Mouse (Mus musculus) ZHBTc4 (cell line): ENCODE data around the gene Scaf4.
A peak's percentile ranks its signal among the peaks of the same experiment; 100 is the strongest.
"Not testable (repeated sequence)": the region's sequence is repeated elsewhere in the genome, so short reads cannot be mapped to it uniquely, and the experiment has no call there.

Source experiments
- DNase-seq: peaks from one replicate; pipeline ENCODE4 v3.0.0-alpha.2; 2011; ENCODE audit warnings: low read depth, low spot score

The Scaf4 gene

DNA sequence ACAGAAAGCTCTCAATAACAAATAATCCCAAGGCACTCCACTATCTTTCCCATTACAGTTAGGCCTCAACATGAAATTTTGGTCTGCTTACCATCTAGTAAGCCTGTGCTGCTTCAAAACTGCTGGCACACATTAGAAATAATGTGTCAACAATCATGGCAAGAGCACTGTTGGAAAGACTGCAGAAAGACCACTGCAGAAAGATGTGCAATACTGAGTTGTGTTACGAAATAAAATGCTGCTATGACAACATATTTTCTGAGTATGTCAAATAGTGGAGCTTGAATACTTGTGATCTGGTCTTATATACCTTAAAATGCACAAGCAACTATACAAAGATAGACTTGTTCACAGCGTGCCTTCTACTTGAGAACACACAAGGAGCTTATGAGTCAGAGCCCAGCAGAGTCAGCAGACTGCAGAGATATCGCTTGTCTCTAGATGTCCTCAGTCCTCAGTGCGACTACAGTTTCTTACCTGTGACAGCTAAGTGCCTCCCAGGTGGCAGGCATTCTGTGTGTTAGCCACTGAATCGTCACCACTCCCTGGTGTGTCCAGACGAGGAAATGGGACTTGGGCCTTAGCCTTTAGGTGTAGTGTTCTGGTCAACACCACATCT, 45.1 kb downstream of the Scaf4 start:
- no peak for DNase-seq

DNA sequence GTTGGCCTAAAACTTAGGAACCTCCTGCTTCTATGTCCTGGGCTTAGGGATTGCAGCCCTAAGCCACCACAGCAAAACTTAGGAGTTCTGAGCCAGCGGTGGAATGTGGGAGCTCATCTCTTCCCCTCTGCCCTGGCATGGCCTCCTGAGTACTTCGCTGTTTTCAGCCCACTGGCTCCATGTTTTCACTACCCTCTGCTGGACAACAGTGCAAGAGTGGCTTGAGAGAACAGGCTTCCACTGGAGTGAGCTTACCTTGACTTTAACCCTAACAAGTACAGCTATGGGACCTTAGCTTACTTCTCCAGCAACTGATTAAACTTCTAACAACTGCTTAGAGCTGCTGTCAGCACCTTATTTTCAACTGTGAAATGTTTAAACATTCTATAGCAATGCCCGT, 49.1 kb downstream of the Scaf4 start:
- DNase-seq: no peak

DNA sequence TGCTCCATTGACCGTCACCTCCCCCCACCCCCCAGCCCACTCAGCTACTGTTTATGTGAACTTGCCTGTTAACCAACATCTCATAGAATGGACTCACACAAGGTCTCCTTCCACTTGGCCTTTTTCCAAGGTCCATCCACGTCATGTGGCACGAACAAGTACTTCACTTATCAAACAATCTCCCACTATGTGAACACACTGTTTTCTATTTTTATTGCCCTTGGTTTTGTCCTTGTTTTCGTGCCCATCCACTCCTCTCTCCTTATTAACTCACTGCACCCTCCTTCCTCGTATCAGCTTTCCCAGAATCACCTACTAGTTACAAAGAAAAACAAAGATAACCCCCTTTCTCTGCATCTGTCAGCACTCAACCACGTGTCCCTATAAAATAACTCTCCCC, 49.7 kb downstream of the Scaf4 start:
- no peak for DNase-seq

DNA sequence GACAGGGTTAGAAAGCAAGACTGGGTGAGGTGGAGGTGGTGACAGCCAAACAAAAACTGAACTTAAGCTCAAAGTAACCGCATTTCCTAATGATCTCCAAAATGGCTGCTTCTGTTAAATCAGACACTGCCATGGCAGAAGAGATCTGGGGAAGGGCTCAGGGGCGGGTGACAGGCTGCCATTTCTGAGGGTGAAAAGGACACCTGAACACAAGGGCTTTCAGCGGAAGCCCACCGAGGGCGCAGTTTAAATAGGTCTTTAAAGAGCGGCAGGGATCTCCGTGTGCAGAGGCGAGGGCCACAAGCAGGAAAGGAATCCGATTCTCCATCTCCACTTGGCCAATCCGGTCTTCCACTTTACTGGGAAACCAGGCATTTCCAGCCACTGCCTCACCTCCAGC, 50.6 kb downstream of the Scaf4 start:
- peak; percentile 39 for DNase-seq

DNA sequence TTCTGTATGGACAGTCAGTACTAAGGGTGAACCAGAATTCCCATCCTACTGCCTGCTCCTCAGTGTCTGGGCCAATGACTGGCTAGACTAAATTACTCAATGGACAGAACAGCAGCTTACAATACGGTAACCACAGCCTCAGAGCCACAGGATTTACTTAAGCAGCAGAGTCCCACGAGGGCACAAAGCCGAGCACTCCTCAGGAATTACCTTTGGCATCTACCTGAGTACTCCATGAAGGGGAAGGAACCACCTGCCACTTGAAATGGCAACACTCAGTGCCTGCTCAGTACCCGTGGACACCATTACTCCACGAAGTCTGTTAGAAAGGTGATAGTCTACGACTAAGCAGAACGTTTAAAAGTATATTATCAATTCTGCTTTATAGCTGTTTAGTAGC, 53.0 kb downstream of the Scaf4 start:
- no peak for DNase-seq

DNA sequence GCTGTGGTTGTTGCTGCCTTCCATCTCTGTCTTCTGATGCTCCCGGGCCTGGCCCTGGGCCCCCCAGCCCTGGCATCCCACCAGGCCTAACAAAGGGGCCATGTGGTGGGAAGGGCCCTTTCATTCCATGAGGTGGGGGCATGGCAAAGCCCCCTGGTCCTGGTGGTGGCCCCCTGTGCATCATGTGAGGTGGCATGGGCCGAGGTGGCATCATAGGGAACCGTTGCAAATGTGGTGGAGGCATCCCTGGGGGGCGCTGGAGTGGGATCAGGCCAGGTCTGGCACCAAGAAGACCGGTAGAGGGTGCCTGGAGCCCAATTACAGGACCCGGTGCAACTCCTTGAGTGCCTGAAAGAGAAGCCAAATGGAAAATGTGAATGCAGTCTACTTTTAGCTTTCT, 54.4 kb downstream of the Scaf4 start:
- no peak for DNase-seq

DNA sequence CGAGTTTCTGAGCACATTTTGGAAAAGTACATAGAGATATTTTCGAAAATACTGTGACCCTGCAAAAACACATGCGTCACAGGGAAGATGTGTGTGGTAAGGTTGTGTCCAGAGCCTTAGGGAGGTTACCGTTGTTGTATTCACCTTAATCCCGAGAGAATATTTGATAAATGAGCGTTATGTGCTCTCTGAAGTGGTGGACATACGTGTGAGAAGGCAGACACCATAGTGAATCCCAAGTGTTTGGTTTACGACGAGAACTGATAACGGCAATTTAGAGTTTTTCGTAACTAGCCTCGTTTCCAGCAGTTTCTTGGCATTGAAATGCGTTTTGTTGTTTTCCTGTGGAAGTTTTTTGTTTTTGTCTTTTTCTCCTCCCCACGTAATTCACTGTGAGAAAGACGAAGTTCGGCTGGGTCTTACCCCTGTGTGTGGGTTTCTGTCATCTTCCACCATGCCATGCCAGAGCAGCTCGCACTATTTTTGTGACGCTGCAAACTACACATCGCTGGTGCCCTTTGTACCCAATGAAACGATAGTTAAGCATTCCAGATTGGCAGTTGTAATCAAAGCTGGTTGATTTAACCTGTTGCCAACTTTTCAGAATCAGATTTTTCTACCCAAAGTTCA, 62.7 kb downstream of the Scaf4 start:
- DNase-seq: no peak

DNA sequence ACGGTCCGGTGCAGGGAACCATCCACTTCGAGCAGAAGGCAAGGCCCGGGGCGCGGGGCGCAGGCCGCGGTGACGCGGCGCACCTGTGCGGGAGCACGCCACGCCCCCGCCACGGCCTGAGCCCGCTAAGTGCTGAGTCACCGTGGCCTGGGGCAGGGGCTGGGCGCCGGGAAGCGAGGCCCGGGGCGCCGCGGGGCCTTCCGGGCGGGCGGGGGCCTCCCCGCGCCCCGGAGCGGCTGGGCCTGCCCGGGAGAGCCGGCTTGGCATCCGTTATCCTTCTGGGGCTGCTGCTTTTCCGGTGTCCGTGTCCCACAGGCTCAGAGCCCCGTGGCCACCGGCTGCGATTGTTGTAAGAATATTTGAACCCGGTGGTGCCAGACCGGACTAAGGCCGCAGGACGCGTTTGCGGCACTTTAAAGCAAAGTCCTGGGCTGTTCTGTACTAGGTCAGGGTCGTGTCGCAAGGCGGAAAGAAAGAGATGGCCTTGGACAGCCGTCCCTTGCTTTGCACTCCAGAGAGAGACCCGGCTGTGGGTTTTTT, 63.3 kb downstream of the Scaf4 start:
- peak; percentile 90 for DNase-seq

DNA sequence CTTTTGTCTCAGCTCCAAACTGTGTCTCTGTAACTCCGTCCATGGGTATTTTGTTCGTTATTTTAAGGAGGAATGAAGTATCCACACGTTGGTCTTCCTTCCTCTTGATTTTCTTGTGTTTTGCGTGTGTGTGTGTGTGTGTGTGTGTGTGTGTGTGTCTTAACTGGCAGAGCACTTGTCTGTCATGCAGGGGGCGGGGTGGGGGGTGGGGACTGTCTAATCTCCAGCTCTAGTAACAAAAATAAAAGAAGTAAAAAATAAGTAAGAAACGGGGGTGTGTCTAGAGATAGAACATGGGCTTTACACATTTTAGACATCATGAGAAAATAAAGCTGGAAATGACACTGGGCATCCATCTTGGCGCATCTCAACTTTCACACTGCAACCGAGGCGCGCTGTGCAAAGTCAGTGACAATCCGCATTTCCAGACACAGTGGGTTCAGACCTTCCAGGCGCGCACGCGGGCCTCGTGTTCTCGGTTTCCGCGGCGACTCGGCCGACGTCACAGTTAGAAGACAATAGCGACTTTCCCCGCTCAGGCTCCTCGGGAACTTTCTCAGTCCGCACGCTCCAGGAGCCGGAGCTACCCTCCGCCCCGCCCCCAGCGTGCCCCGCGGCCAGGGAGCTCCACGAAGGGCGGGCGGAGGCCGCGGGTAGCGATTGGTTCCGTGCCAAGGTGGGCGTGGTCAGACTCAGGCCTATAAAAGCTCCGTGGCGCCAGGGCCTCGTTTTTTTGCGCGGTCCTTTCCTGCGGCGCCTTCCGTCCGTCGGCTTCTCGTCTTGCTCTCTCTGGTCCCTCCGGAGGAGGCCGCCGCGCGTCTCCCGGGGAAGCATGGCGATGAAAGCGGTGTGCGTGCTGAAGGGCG, 64.0 kb downstream of the Scaf4 start, which contains the start of gene Sod1:
Gene Sod1, plus strand, starts transcription at position 729 of the 866 bp plus-strand sequence.
- DNase-seq: peak; percentile 98

DNA sequence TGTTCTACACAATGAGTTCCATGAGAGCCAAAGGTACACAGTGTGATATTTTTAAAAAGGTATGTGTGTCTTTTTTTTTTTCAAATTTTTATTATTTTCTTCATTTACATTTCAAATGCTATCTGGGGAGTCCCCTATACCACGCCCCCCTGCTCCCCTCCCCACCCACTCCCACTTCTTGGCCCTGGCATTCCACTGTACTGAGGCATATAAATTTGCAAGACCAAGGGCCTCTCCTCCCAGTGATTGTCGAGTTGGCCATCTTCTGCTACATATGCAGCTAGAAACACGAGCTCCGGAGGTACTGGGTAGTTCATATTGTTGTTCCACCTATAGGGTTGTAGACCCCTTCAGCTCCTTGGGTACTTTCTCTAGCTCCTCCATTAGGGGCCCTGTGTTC, 64.9 kb downstream of the Scaf4 start:
- peak; percentile 41 for DNase-seq

DNA sequence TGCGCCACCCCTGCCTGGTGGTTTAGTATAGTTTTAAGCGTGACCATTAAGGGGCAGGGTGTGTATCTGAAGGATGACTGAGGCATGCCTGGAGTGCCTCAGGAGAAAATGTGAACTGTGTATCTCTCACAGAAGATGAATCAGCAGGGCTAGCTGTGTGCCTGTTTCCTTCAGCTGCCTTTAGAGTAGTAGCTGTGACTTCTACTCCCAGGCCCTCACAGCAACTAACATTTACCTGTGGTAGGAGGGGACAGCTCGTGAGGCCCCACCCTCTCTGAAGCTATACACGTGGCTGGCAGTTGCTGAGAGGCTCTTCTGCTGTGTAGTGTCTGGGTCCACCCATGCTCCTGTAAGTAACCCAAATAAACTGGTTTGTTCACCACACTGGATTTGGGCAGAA, 66.4 kb downstream of the Scaf4 start:
- DNase-seq: peak; percentile 42

DNA sequence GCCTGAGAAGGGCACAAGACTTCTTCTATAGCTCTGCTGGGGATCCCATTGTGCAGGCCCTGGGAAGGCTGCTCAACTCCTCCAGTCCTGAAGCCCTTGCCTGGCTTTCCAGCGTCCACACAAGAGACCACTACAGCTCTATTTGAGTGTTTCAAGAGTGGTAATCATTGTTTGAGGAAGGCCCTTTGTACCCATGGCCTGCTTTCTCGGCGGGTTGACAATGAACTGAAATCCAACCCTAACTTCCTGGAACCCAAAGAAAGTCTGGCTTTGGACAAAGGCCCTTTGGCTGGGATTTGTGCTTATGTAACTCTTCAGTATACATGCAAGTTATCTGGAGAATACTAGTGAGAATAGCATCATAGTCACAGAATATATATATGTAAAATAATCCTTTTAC, 66.9 kb downstream of the Scaf4 start:
- DNase-seq: peak; percentile 28

DNA sequence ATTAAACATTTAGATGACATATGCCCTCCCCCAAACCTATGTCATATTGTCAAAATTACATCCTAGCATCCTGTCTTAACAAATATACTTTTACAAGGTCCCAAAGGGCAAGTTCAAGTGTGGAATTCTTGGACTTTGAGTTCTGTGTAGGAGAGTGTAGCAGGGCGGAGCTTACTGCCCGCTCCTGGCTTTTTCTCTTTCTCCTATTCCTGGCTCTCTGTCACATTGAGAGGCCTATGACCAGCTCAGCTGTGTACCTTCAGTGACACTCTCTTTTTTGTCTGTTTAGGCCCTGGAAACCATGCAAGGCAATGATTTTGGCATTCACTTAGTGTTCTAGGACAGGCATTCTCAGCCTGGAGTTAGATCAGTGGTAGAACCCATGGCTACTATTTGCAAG, 67.9 kb downstream of the Scaf4 start:
- DNase-seq: no peak

DNA sequence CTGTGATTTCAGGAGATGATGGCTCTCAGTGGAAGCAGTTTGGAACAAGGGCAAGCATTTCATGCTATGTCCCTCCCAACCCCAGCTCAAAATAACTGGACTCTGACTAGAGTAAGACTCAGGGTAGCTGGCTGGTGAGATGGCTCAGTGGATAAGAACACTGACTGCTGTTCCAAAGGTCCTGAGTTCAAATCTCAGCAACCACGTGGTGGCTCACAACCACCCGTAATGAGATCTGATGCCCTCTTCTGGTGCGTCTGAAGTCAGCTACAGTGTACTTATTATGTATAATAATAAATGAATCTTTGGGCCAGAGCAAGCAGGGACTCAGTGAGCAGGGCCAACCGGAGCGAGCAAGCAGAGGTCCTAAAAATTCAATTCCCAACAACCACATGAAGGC, 68.4 kb downstream of the Scaf4 start:
- DNase-seq: not testable (repeated sequence)

DNA sequence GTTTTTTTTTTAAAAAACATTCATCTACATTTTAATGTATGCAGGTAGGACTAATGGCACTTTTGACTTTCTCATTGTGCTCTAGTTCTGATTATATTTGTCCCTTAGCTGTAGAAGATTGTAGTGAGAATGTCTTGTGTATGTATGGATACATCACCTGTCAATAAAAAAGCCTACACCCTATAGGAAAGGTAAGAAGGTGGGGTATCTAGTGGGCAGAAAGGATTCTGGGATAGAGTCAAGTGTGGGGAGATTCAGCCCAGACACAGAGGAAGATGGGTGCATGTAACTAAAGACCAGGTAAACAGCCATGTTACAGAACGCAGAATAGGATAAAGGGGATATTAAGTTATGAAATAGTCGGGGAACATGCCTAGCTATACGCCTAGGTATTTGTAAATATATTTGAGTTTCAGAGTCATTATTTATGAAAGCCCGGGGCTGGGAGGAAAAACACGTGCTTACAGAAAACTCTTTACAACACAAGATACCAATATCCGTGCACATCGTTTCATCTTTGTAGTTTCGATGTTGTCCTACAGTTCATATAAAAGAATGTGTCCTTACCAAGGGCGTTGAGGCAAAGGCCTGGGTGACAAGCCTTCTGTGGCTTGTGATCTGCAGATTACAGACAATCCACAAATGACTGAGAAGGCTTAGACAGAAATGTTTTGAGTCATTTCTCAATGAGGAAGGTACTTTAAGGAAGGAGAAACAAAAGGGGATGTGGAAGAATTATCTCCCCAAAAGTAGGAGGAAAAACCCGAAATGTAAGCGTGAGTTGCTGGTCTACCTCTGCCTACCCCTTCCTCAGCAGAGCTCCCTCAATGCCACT, 69.4 kb downstream of the Scaf4 start:
- DNase-seq: no peak

DNA sequence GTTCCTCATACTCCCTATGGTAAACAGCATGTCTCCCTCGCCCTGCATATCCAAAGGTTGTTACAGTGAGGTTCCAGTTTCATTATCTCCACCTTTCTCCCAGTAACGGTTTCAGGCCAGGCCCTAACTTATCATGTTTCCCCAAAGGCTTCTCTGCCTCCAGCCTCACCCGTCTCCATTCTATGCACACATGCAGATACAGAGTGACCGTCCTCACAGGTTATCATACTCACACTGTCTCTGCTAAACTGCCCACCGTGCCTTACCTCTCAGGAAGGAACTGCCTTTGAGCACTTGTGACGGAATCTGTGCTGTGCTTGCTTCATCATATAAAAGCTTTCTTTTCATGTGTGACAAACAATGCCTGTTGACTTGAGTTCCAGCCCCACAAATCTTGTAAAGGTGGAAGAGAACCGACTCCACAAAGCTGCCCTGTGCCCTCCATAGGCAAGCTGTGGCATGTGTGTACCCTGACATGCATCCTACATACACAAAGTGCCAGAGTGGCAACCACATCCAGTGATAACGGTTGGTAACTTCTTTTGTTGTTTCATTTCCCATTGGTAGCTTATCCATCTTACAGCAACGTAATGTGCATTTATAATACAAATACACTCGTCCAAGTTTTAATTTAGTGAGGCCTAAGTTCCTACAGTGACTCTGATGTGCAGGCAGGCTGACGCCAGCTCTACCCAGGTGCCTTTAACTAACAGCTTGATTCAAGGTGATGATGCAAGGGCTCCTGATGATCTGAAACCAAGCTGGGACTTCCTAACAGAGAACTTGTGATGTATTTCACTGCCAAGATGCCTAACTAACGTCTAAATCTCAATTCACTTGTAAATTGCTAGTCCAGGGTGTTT, 70.6 kb downstream of the Scaf4 start:
- DNase-seq: no peak

DNA sequence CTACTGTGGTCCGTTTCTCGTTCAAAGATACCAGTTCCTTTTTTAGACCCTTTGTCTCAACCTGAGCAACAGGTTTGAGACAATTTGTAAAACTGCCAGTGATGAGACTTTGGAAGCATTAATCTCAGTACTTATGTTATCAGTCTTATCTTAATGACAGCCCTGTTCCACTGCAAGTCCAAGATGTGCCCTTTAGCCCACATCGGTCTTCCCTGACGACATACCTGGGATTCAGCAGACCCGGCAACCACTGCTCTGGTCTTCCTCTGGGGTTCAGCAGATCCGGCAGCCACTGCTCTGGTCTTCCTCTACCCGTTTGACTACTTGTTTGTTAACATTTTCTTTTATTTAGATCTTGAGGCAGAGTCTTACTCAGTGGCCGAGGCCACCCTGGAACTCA, 72.5 kb downstream of the Scaf4 start:
- DNase-seq: no peak

DNA sequence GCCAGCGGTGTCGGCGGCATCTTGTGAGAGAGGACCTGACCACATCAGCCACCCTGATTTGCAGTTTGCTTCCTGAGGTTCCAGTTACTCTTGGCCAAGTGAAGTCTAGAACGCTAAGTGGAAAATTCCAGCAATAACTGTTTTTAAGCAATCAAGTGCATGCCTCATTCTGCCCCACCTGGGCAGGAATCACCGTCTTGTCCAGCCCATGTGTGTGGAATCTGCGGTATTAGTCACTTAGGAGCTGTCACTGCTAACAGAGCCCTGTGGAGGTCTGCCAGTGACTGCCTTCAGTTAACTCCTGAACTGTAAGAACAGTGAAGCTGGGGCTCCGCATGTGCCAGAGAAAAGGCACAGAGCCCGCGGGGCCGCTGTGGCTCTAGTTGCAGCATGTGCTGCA, 73.6 kb downstream of the Scaf4 start:
- no peak for DNase-seq

DNA sequence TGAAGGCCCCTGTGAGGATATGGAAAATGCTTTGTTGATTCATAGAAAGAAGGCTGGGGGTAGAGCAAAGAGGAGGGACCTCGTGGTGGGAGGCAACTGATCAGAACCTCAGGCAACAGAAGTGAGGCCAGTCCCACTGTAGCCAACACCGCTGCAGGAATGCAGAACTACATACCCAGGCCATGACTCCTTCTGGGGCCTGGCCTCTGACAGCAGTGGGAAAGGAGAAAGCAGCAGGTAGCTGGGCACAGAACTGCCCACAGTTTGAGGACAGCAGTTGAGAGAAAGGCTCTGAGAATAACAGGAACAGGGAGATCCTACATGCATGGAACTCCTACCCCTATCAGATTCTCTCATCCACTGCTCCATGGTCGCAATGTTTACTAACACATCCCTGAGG, 75.3 kb downstream of the Scaf4 start:
- no peak for DNase-seq

DNA sequence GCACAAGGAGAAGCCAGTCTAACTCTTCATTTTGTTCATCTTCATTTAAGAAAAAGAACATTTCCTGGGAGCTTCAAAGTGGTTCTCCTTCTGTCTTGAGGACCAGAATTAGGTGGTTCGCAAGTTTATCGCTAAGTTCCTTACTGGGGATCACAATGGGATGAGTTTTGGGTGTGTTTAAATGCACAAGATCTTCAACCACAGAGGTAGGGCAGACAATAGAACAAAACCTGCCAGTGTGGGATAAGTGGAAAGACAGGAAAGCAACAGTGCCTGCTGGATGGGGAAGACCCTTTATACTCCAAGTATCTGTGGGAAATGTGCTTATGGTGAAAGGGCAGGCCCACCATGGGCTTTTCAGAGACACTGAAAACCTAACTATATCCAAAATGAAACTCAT, 79.4 kb downstream of the Scaf4 start:
- no peak for DNase-seq
